Mouse (Mus musculus): ENCODE measurements at regions not wholly inside any gene's neighbourhood (a gene's known extent, or its start where the extent isn't known, plus 50 kb on each side); places are given as distances from the start of the nearest gene placed in this dataset.

DNA sequence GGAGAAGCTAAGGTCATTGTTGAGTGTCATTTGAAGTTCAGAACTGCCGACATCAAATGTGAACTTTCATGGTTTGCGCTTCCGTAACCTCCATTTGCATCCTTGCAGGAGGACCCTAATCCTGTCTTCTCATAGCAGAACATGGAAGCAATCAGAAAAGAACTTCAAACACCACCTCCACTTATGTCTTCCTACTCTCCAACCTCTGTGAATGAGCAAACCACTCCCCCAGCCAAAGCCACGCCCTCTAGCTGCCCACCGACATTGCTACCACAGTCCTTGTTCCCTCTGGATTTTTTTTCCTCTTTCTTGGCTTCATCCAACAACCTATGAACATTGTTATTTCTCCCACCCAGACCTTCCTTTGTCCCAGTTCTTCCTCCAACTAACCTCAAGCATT lies 149.9 kb downstream of the Kdr start:
- DNase-seq (ENCODE audit: low spot score in 2 of 2) = no peak

GRCm38 (mm10) chr5:75826283-75827098 lies 151.8 kb downstream of the Kdr start:
- no peak for DNase-seq (ENCODE audit: low spot score in 2 of 2)

DNA sequence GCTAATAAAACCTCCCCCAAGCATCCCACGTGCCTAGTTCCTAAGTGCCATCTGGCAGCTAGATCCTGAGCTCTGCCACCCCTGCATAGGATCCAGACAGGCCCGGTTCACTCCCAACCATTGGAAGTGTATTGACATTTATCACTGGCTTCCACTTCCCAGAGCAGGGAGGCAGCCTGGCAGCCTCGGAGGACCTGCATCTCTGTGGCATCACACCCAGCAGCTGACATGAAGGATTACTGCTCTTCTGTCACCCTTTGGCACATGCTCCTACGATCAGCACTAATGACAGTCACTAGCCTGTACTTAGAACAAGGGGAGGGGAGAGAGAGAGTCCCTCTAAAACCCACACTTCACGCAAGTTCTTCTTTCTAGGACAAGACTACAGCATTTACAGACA lies 152.7 kb downstream of the Kdr start:
- no peak for DNase-seq (ENCODE audit: low spot score in 2 of 2)

- DNase-seq (ENCODE audit: low spot score in 2 of 2) = no peak
These were observed 153.6 kb downstream of the Kdr start for GRCm38 (mm10) chr5:75824660-75825059.

GRCm38 (mm10) chr5:75823646-75824045 lies 154.6 kb downstream of the Kdr start:
- DNase-seq (ENCODE audit: low spot score in 2 of 2) = no peak

DNA sequence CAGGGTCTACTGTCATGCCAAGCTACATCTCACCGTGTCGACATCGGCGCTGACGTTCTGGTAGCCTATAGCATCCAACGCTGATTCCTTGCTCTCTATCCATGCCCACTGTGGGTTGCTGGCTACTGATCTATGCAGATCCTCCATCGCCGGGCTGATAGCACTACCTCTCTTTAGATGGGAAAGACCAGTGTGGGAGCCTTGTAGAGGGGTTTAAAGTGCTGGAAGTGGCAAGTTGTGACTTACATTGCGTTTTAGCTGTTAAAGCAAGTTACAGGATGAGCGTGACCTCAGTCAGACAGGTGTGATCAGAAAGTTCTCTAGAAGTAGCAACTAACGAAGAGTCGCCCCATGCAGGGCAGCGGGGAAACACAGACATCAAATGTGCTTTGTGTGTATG lies 160.9 kb downstream of the Kdr start:
- no peak for DNase-seq (ENCODE audit: low spot score in 2 of 2)

DNA sequence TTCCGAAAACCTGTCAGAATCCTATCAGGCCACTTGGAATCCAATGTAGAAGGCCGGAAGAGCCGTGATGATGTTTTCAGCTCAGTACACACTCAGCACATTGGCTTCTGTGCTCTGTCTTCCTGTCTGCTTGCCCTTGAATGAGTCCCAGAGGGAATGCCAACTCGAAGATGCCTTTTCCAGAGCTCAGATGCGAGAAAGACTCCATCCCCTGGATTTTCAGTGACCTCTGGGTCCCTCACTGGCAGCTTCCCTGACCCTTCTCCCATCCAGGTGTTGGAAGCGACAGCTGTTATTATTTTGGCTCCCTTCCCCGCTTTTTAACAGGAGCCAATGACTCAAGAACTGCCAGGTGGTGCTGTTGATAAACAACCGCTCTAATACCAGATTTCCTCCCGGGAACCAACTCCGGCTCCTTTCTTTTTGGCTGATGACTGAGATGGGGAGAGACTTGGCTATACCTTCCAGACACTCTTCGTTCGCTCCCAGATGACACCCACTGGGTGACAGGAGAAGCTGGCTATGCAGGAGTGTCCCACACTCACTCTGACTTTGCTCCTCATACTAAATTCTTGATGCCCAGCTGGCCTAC lies 163.8 kb downstream of the Kdr start:
- DNase-seq (ENCODE audit: low spot score in 2 of 2) = no peak

DNA sequence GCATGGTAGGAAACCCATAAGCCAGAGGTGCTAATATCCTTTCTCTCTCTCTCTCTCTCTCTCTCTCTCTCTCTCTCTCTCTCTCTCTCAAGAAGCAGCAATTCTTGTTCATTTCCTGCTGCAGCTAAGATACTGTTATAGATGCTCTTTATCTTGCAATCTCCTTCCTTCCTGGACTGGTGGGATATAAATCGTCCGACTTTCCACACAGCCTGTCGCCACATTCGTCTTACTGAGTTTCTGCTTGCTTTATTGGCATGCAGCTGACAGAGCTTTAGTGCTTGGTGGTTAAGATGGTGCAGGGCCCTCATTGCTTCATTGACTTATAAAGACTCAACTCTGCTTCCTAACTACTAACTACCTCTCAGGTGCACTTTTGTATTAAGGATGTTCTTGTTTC lies 165.6 kb downstream of the Kdr start:
- no peak for DNase-seq (ENCODE audit: low spot score in 2 of 2)

- no peak for DNase-seq (ENCODE audit: low spot score in 2 of 2)
These were observed 169.5 kb downstream of the Kdr start for GRCm38 (mm10) chr5:75808551-75809332.

DNA sequence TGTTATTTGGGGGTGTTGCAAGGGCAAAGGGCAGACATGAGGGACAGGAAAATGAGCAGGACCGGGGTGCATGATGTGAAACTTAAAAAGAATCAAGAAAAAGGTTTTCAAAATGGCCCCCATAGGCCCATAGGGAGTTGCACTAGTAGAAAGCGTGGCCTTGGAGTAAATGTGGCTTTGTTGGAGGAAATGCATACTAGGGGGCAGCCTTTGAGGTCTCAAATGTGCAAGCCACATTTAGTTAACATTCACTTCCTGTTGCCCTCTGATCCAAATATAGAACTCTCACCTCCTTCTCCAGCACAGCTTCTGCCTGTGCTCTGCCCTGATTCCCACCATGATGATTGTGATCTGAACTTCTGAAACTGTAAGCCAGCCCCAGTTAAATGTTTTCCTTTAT lies 173.2 kb downstream of the Kdr start:
- DNase-seq (ENCODE audit: low spot score in 2 of 2) = no peak

GRCm38 (mm10) chr5:75804340-75804739 lies 173.9 kb downstream of the Kdr start:
- no peak for DNase-seq (ENCODE audit: low spot score in 2 of 2)

DNA sequence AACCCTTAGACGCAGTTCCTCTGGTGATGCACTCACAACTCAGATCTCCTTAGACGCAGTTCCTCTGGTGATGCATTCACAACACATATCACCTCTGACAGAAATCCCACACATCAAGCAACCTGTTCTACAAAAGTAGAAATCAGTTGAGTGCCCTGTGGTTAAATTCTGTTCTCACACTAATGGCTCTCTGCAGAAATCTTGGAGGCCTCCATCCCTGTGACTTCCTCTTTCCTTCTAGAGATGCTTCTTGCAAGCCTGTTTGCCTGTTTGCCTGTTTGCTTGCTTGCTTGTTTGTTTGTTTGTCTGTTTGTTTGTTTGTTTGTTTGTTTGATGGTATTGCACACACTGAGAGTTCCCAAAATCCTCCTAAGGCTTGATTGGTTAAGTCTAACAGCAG lies 175.2 kb downstream of the Kdr start:
- DNase-seq (ENCODE audit: low spot score in 2 of 2) = no peak

DNA sequence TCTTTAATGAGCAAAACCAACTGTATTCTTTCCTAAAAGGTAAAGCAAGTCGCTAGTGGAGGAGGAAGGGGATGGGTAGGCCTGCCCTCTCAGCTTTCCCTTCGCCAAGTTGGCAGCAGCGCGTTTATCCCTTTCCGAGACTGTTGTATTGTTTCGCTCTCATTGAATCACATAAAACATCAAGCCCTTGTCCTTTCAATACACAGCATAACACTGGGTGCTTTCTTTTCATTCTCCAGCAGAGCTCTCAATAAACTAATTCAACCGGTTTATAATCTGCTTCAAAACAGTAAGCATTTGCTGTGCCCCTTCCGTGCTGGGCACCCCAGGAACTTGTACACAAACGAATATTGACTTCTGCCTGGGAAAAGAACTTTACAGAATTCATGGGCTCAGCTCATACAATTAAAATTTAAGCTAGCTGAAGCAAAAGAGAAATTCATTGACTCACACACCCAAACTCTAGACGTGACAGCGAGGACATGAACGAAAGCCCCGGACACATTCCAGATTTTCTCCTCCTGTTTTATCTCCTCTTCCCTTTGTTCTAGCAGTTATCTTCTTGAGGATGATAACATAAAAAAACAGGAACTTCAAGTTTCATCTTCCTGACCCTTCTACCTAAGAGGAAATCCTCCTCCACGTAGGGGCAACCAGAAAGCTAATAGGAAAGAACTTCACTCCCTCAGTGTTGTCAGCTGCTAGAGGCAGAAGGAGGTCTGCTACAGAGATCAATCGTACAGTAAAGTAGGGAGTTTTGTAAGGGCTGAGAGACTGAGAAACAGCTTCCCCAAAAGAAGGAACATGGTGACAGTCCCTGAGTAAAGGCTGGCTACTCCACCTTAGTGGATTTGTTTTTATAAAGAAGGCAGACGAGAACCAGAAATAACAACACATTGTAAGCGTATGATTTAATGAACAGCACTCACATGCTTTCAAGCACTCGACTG lies 177.9 kb downstream of the Kdr start:
- no peak for DNase-seq (ENCODE audit: low spot score in 2 of 2)

GRCm38 (mm10) chr5:75799627-75800026 lies 178.6 kb downstream of the Kdr start:
- DNase-seq (ENCODE audit: low spot score in 2 of 2) = no peak

DNA sequence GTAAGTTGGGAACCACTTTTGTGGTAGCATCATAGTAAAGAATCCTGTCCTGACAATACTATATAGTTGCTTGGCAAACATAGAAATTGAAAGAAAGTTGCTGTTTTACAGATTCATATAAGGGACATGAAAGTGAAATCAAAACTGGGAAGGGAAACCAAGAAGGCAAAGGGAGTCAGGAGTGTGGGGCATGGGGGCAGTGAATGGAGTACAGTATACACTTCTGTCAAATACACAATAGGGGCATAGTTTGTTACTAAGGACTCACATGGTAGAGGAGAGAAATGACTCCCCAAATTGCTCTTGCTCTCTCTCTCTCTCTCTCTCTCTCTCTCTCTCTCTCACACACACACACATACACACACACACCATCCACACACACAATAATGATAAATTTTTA lies 185.1 kb downstream of the Kdr start:
- DNase-seq (ENCODE audit: low spot score in 2 of 2) = no peak

DNA sequence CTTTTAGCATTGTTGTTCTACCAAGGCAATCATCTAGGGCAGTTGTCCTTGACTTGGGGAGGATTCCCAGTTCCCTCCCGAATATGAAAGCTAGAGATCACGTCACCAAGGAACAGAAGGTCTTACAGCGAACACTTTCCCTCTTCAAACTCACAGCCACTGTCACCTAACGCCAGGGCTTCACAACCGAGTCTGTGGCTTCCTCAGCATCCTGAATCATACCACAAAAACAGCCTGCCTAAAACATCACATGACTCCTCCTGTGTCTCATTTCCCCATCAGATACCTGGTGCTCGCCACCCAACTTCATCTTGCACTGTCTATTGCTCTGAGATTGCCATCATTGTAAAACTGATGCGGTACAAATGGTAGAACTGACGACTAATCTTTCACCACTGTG lies 186.5 kb downstream of the Kdr start:
- no peak for DNase-seq (ENCODE audit: low spot score in 2 of 2)

GRCm38 (mm10) chr5:75788087-75788486 lies 190.2 kb downstream of the Kdr start:
- no peak for DNase-seq (ENCODE audit: low spot score in 2 of 2)

DNA sequence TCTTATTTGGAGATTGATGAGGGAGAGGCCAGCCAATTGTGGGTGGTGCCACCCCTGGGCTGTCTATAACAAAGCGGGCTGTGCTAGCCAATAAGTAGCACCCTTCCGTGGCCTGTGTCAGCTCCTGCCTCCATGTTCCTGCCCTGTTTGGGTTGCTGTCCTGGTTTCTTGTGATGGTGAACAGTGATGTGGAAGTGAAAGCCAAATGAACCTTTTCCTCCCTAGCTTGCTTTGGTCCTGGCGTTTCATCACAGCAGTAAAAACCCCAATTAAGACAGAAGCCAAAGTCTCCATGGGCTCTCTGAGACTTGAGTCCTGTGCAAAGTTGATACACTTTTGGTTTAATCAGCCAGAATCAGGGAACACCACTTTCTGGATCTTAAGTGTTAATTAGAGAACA lies 192.1 kb downstream of the Kdr start:
- DNase-seq (ENCODE audit: low spot score in 2 of 2) = no peak

DNA sequence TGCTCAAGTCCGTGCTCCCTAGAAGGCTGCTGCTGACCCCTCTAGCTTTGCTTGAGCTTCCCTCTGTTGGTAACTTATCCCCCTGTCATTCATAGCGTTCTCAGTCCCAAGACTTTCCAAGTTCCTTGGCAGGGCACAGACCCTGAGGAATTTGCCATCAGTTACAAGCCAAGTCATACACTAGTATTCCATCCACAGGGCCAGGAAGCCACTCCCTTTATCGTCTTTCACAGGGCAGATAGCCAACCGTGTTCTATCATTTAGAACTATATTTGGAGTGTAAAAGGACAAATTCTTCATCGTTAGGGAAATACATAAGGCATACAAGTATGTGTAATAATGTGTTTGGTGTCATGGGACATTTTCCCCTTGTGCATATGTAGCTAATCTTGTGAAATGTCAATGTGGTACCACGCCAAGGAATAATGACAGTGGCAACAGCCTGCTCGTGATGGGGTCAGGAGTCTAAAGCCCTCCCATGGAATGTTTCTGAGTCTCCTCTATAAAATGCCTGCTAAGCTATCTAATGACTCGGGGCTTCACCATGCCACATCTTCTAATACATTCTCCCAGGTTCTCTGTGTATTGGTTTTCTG lies 193.2 kb downstream of the Kdr start:
- DNase-seq (ENCODE audit: low spot score in 2 of 2) = no peak

DNA sequence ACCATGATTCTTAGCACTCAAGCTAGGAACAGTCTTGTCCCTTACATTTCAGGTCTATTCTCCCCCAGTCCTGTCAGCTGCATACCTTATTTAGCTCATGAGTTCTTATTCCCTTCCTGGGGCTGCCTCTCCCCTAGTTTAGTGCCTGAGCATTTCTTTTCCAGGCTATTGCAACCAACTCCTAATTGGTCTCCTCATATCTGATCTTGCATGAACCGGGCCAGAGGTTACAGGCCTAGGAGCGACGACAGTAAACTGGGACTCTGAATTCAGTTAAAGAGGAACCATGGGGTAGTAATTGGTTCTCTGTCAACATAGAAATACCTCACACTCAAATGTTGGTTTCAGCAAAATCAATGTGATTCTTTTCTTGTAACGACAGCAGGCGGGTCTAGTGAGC lies 195.9 kb downstream of the Kit start:
- no peak for DNase-seq (ENCODE audit: low spot score in 2 of 2)

DNA sequence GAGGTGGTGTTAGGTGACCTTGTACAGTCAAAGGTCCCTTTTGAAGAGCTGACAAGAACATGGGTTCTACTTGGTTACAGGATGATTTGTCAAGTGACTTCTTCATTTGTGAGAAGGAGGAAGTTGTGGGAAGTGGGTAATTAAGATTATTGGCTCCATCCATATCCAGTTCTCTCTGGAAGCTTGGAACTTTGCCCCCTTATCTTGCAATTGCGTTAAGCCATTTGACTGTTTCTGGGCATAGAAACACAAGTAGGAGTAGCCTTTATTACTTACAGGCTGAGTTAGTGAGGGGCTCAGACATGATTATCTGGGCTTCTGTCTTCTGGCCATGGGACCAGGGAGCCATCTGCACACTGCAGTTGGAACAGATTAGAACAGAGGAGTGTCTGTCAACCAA lies 192.5 kb downstream of the Kit start:
- DNase-seq (ENCODE audit: low spot score in 2 of 2) = no peak

All from frontal cortex, postnatal 36 days (tissue).